ENCODE assay signal across 15 mouse cellular contexts in the genomic region with DNA sequence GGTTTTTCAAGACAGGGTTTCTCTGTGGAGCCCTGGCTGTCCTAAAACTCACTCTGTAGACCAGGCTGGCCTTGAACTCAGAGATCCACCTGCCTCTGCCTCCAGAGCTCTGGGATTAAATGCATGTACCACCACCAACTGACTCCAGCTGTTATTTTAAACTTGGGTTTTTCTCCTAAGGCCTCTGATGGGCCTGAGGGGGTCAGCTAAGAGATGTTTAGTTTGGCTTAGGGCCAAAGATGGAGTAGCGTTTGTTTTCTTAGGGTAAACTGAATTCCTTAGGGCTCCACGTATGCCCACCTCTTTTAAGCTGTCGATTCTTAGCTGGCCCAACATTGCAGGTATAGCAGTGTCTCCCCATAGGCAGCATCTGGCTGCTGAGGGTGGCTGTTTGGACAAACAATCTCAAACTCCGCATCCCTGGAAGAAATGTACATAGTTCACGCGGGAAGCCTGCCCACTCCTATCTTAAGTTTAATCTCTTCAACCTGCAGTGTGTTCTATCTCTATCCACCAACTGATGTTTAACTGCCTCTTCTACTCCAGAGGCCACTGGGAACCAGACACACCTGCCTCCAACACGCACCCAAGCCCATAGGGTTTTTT. TPM values are rescaled to one million over a fixed set of nuclear protein-coding genes. Genes with fewer than 3 reads are reported as not detected.
"Had no signal": no experiment of that assay in that cellular context is flagged by ENCODE, and none has a peak within 500 bp of the region (broad histone marks: within the 10 kb centered on the region; RNA-seq: fewer than 3 reads in every experiment).

No protein-coding gene starts in this region.

- H3K36me3 ChIP-seq: liver, embryonic 13.5 days; liver, embryonic 15.5 days; midbrain, embryonic 12.5 days; midbrain, embryonic 15.5 days; neural tube, embryonic 12.5 days had no signal

- H3K4me2 ChIP-seq: liver, embryonic 11.5 days; liver, embryonic 13.5 days; liver, embryonic 15.5 days; midbrain, embryonic 12.5 days; midbrain, embryonic 15.5 days; neural tube, embryonic 12.5 days had no signal

- H3K9me3 ChIP-seq: liver, embryonic 13.5 days; liver, embryonic 15.5 days; midbrain, embryonic 12.5 days; midbrain, embryonic 15.5 days had no signal

- H3K27ac ChIP-seq: liver, embryonic 13.5 days; liver, embryonic 15.5 days; macrophage; midbrain, embryonic 12.5 days; midbrain, embryonic 15.5 days; neural tube, embryonic 12.5 days had no signal

- ATAC-seq: liver, postnatal 0 days; midbrain, embryonic 15.5 days had no signal

- H3K4me3 ChIP-seq: liver, embryonic 13.5 days; liver, embryonic 15.5 days; megakaryocyte, embryonic 14.5 days; midbrain, embryonic 12.5 days; midbrain, embryonic 15.5 days; neural tube, embryonic 12.5 days had no signal

- DNase-seq: liver; liver, embryonic 13.5 days; liver, postnatal 0 days; lung, postnatal 36 days; right cerebral cortex, postnatal 14 days; thymus, adult 2 months; thymus, postnatal 25 days; thymus, postnatal 4 days had no signal

- H3K9ac ChIP-seq: liver, embryonic 13.5 days; liver, embryonic 15.5 days; liver, postnatal 0 days; midbrain, embryonic 12.5 days; midbrain, embryonic 15.5 days; neural tube, embryonic 12.5 days had no signal

- H3K27me3 ChIP-seq: midbrain, embryonic 12.5 days; midbrain, embryonic 15.5 days; neural tube, embryonic 12.5 days had no signal

RNA-seq across cellular contexts. Expression of a gene that starts 7.4 kb away (rescaled TPM):
- polyA plus RNA-seq: macrophage had no signal
